Mouse (Mus musculus) embryonic facial prominence, embryonic 10.5 days (tissue): ENCODE measurements around the gene Synpr. TPM values are rescaled to one million over a fixed set of nuclear protein-coding genes. Genes with fewer than 3 reads are reported as not detected.
"Not testable (repeated sequence)": the region's sequence is repeated elsewhere in the genome, so short reads cannot be mapped to it uniquely, and the experiment has no call there.

ENCODE experiments used
- DNase-seq: peaks from one replicate; pipeline ENCODE4 v3.0.0-alpha.2; 2017; ENCODE audit warnings: low spot score
- H3K27ac ChIP-seq: fragments of 300-500 bp; sonication (generic); replicated peaks from 2 replicates; pipeline ENCODE4 v1.5.1; 2016; ENCODE audit warnings: mild to moderate bottlenecking
- H3K27me3 ChIP-seq: fragments of 300-500 bp; sonication (generic); replicated peaks from 2 replicates; pipeline ENCODE4 v1.6.1; 2016; ENCODE audit warnings: low read depth, mild to moderate bottlenecking; ENCODE audit not compliant: poor library complexity, severe bottlenecking
- H3K36me3 ChIP-seq: fragments of 300-500 bp; sonication (generic); replicated peaks from 2 replicates; pipeline ENCODE4 v1.6.1; 2016; ENCODE audit warnings: mild to moderate bottlenecking, moderate library complexity
- H3K4me1 ChIP-seq: fragments of 300-500 bp; sonication (generic); 2 replicates; pipeline ENCODE4 v1.6.1; 2016
- H3K4me3 ChIP-seq: fragments of 300-500 bp; sonication (generic); 2 replicates; pipeline ENCODE4 v1.5.1; 2016; ENCODE audit warnings: mild to moderate bottlenecking, moderate library complexity
- H3K9me3 ChIP-seq: fragments of 300-500 bp; sonication (generic); 2 replicates; pipeline ENCODE4 v1.6.1; 2016; ENCODE audit warnings: mild to moderate bottlenecking
- WGBS: fragments of 180-500 bp; shearing (Covaris S2); methylation state at CpG from one replicate; pipeline ENCODE4 v1.1.7; 2016; 5-methylcytosine and 5-hydroxymethylcytosine counted together
- polyA plus RNA-seq: library from polyadenylated mRNA; unstranded; fragments of >200 nt; fragmentation: Nextera tagmentation; extraction: Ambion mirVana; gene quantifications from 2 replicates; pipeline ENCODE4 v1.2.1, GENCODE M21; 2016

Synpr gene
- 3.7 TPM in 2 replicates for polyA plus RNA-seq

GRCm38 (mm10) chr14:13284091-13284844, at the start of gene Synpr:
Gene Synpr, plus strand, starts transcription at chr14:13284780.
- peak within 1 kb of the TSS; percentile 31; the same call in 1 of the 2 replicates for H3K27ac ChIP-seq
- H3K9me3 ChIP-seq: no peaks in the 10 kb centered on the region
- WGBS: 9% methylated on average over 27 of the region's 27 CpGs
- peak within 1 kb of the TSS; percentile 57 for H3K4me3 ChIP-seq
- no peaks in the 10 kb centered on the region for H3K36me3 ChIP-seq
- DNase-seq: peak; percentile 93
- H3K27me3 ChIP-seq: peaks cover 21% of the 10 kb centered on the region
- peaks cover 13% of the 10 kb centered on the region for H3K4me1 ChIP-seq

- H3K4me3 ChIP-seq: no peak overlapping the region
- no peak overlapping the region for H3K27ac ChIP-seq
- 6% methylated on average over 1 of the region's 1 CpGs for WGBS
- H3K36me3 ChIP-seq: no peaks in the 10 kb centered on the region
- H3K9me3 ChIP-seq: no peaks in the 10 kb centered on the region
- DNase-seq: no peak
- no peaks in the 10 kb centered on the region for H3K27me3 ChIP-seq
- H3K4me1 ChIP-seq: no peaks in the 10 kb centered on the region
Observed at GRCm38 (mm10) chr14:13236929-13237328, 47.7 kb upstream of the Synpr start.

GRCm38 (mm10) chr14:13247431-13247830, 37.1 kb upstream of the Synpr start:
- Histone ChIP-seq H3K36me3 (no peaks in the 10 kb centered on the region), H3K4me3 (no peak overlapping the region), H3K4me1 (no peaks in the 10 kb centered on the region), H3K9me3 (no peaks in the 10 kb centered on the region), H3K27me3 (no peaks in the 10 kb centered on the region), H3K27ac (no peak overlapping the region)
- DNase-seq: no peak
- 65% methylated on average over 4 of the region's 4 CpGs for WGBS

- Histone ChIP-seq H3K4me1 (no peaks in the 10 kb centered on the region), H3K27ac (no peak overlapping the region), H3K9me3 (no peaks in the 10 kb centered on the region), H3K4me3 (no peak overlapping the region), H3K36me3 (no peaks in the 10 kb centered on the region), H3K27me3 (no peaks in the 10 kb centered on the region)
- no peak for DNase-seq
Observed at GRCm38 (mm10) chr14:13249361-13249760, 35.2 kb upstream of the Synpr start.

- H3K27me3 ChIP-seq: no peaks in the 10 kb centered on the region
- H3K4me1 ChIP-seq: no peaks in the 10 kb centered on the region
- 93% methylated on average over 1 of the region's 1 CpGs for WGBS
- H3K27ac ChIP-seq: no peak overlapping the region
- no peak overlapping the region for H3K4me3 ChIP-seq
- no peak for DNase-seq
- H3K36me3 ChIP-seq: no peaks in the 10 kb centered on the region
- no peaks in the 10 kb centered on the region for H3K9me3 ChIP-seq
Observed at GRCm38 (mm10) chr14:13252594-13252993, 32.0 kb upstream of the Synpr start.

GRCm38 (mm10) chr14:13254741-13255140, 29.8 kb upstream of the Synpr start:
- H3K4me1 ChIP-seq, DNase-seq, H3K4me3 ChIP-seq, H3K27me3 ChIP-seq, H3K9me3 ChIP-seq, H3K27ac ChIP-seq, H3K36me3 ChIP-seq: not testable (repeated sequence)
- WGBS: 88% methylated on average over 2 of the region's 2 CpGs

- Histone ChIP-seq H3K36me3 (no peaks in the 10 kb centered on the region), H3K27ac (no peak overlapping the region), H3K4me3 (no peak overlapping the region), H3K9me3 (no peaks in the 10 kb centered on the region), H3K27me3 (no peaks in the 10 kb centered on the region), H3K4me1 (no peaks in the 10 kb centered on the region)
- WGBS: 52% methylated on average over 1 of the region's 1 CpGs
- DNase-seq: no peak
Observed at GRCm38 (mm10) chr14:13262406-13262805, 22.2 kb upstream of the Synpr start.

- Histone ChIP-seq H3K27me3 (no peaks in the 10 kb centered on the region), H3K9me3 (no peaks in the 10 kb centered on the region), H3K27ac (no peak overlapping the region), H3K36me3 (no peaks in the 10 kb centered on the region), H3K4me1 (no peaks in the 10 kb centered on the region), H3K4me3 (no peak overlapping the region)
- WGBS: 83% methylated on average over 2 of the region's 2 CpGs
- no peak for DNase-seq
Observed at GRCm38 (mm10) chr14:13266331-13266730, 18.2 kb upstream of the Synpr start.

GRCm38 (mm10) chr14:13267181-13267580, 17.4 kb upstream of the Synpr start:
- Histone ChIP-seq H3K4me3 (no peak overlapping the region), H3K36me3 (no peaks in the 10 kb centered on the region), H3K27me3 (no peaks in the 10 kb centered on the region), H3K27ac (no peak overlapping the region), H3K4me1 (no peaks in the 10 kb centered on the region), H3K9me3 (no peaks in the 10 kb centered on the region)
- no peak for DNase-seq
- WGBS: 85% methylated on average over 4 of the region's 4 CpGs

GRCm38 (mm10) chr14:13283211-13283610, 1.4 kb upstream of the Synpr start:
- Histone ChIP-seq H3K4me1 (peaks cover 13% of the 10 kb centered on the region), H3K27ac (no peak overlapping the region)
- 83% methylated on average over 4 of the region's 4 CpGs for WGBS

GRCm38 (mm10) chr14:13284845-13285198, 242 bp downstream of the Synpr start:
- Histone ChIP-seq H3K27me3 (peaks cover 21% of the 10 kb centered on the region), H3K27ac (no peak overlapping the region), H3K4me1 (peaks cover 13% of the 10 kb centered on the region), H3K9me3 (no peaks in the 10 kb centered on the region), H3K4me3 (peak overlapping the region; percentile 57), H3K36me3 (no peaks in the 10 kb centered on the region)
- no peak for DNase-seq
- WGBS: 13% methylated on average over 13 of the region's 13 CpGs

More at GRCm38 (mm10) chr14:13283211-13283610, 1.4 kb upstream of the Synpr start:
- Histone ChIP-seq H3K4me3 (no peak overlapping the region), H3K9me3 (no peaks in the 10 kb centered on the region), H3K27me3 (peaks cover 21% of the 10 kb centered on the region), H3K36me3 (no peaks in the 10 kb centered on the region)
- DNase-seq: no peak

GRCm38 (mm10) chr14:13285341-13286130, 956 bp downstream of the Synpr start:
- Histone ChIP-seq H3K4me3 (peak overlapping the region; percentile 57; the same call in 1 of the 2 replicates), H3K27ac (no peak overlapping the region), H3K4me1 (peaks cover 13% of the 10 kb centered on the region), H3K36me3 (no peaks in the 10 kb centered on the region), H3K27me3 (peaks cover 21% of the 10 kb centered on the region), H3K9me3 (no peaks in the 10 kb centered on the region)
- DNase-seq: no peak
- WGBS: 79% methylated on average over 10 of the region's 10 CpGs

GRCm38 (mm10) chr14:13294200-13294599, 9.6 kb downstream of the Synpr start:
- no peak overlapping the region for H3K27ac ChIP-seq
- WGBS: 79% methylated on average over 3 of the region's 3 CpGs
- H3K4me3 ChIP-seq: no peak overlapping the region
- no peaks in the 10 kb centered on the region for H3K4me1 ChIP-seq
- DNase-seq: no peak
- H3K27me3 ChIP-seq: no peaks in the 10 kb centered on the region
- H3K9me3 ChIP-seq: no peaks in the 10 kb centered on the region
- no peaks in the 10 kb centered on the region for H3K36me3 ChIP-seq
